Mouse (Mus musculus): ENCODE results near the gene Praf2. TPM values are rescaled to one million over a fixed set of nuclear protein-coding genes. Genes with fewer than 3 reads are reported as not detected.

Praf2 gene
- polyA plus RNA-seq, 1 experiment from 2014 or later = 85.5 TPM

DNA sequence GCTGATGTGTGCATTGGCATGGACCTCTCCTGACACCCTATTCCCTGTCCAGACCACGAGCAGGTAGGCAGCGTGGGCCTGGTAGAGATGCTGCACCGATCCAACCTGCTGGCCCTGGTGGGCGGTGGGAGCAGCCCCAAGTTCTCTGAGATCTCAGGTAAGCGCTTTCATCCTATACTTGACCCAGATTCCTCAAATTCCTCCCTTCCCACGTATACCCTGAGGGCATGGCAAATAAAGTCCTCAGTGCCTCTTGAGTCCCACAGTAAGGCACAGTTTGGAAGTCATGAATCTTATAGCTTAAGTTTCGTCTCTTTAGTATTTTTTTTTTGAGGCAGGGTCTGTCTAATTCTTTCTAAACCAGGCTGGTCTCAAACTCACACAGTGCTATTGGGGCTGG lies 4.1 kb upstream of the Praf2 start:
- Histone ChIP-seq H3K9ac (ENCODE audit: low read depth, low read length) (no peak overlapping the region), H3K4me1 (ENCODE audit: control insufficient read depth, insufficient read depth, low read length) (no peaks in the 10 kb centered on the region), H3K27ac (replicated peaks; ENCODE audit: low read depth, low read length) (no peak overlapping the region), H3K4me2 (ENCODE audit: low read depth, low read length) (no peak overlapping the region), H3K27me3 (replicated peaks; ENCODE audit: control insufficient read depth, insufficient read depth, low read length) (no peaks in the 10 kb centered on the region), H3K9me3 (ENCODE audit: control insufficient read depth, low read length) (no peaks in the 10 kb centered on the region), H3K36me3 (ENCODE audit: control insufficient read depth, insufficient read depth, low read length) (0 out of 2 replicates have a peak, but pooled peaks cover 10% of the 10 kb centered on the region), H3K4me3 (ENCODE audit: low read depth, low read length) (no peak overlapping the region)
- 77% methylated on average over 6 of the region's 7 CpGs for WGBS
- DNase-seq (ENCODE audit: low spot score) (no peak), ATAC-seq (ENCODE audit: low read depth) (no peak)

GRCm38 (mm10) chrX:7725841-7726240 lies 2.4 kb upstream of the Praf2 start:
- H3K27me3 ChIP-seq (replicated peaks; ENCODE audit: control insufficient read depth, insufficient read depth, low read length) = no peaks in the 10 kb centered on the region
- WGBS = 80% methylated on average over 6 of the region's 12 CpGs
- H3K4me3 ChIP-seq (ENCODE audit: low read depth, low read length) = no peak overlapping the region
- 0 out of 2 replicates have a peak, but pooled peaks cover 10% of the 10 kb centered on the region for H3K36me3 ChIP-seq (ENCODE audit: control insufficient read depth, insufficient read depth, low read length)
- no peaks in the 10 kb centered on the region for H3K9me3 ChIP-seq (ENCODE audit: control insufficient read depth, low read length)
- no peak overlapping the region for H3K27ac ChIP-seq (replicated peaks; ENCODE audit: low read depth, low read length)
- ATAC-seq (ENCODE audit: low read depth) (no peak), DNase-seq (ENCODE audit: low spot score) (no peak)
- no peaks in the 10 kb centered on the region for H3K4me1 ChIP-seq (ENCODE audit: control insufficient read depth, insufficient read depth, low read length)
- H3K4me2 ChIP-seq (ENCODE audit: low read depth, low read length) = no peak overlapping the region
- H3K9ac ChIP-seq (ENCODE audit: low read depth, low read length) = no peak overlapping the region

DNA sequence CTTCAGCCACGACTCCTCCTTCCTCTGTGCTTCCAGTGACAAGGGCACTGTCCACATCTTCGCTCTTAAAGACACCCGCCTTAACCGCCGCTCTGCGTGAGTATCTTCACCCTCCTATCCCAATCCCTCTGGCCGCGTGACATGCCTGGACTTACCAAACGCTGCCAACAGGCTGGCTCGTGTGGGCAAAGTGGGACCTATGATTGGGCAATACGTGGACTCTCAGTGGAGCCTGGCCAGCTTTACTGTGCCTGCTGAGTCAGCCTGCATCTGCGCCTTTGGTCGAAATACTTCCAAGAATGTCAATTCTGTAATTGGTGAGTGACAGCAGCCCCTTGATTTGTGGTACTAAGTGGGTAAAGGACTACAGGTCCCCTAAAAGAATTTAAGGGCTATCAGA lies 1.1 kb upstream of the Praf2 start:
- DNase-seq (ENCODE audit: low spot score) = no peak
- 91% methylated on average over 13 of the region's 13 CpGs for WGBS
- H3K4me2 ChIP-seq (ENCODE audit: low read depth, low read length) = no peak overlapping the region
- H3K4me1 ChIP-seq (ENCODE audit: control insufficient read depth, insufficient read depth, low read length) = no peaks in the 10 kb centered on the region
- no peaks in the 10 kb centered on the region for H3K27me3 ChIP-seq (replicated peaks; ENCODE audit: control insufficient read depth, insufficient read depth, low read length)
- no peaks in the 10 kb centered on the region for H3K9me3 ChIP-seq (ENCODE audit: control insufficient read depth, low read length)
- no peak overlapping the region for H3K4me3 ChIP-seq (ENCODE audit: low read depth, low read length)
- ATAC-seq (ENCODE audit: low read depth) = no peak
- no peak overlapping the region for H3K27ac ChIP-seq (replicated peaks; ENCODE audit: low read depth, low read length)
- H3K9ac ChIP-seq (ENCODE audit: low read depth, low read length) = no peak overlapping the region
- 0 out of 2 replicates have a peak, but pooled peaks cover 10% of the 10 kb centered on the region for H3K36me3 ChIP-seq (ENCODE audit: control insufficient read depth, insufficient read depth, low read length)

- 50% methylated on average over 4 of the region's 4 CpGs for WGBS
- Histone ChIP-seq H3K4me3 (ENCODE audit: low read depth, low read length) (peak overlapping the region; percentile 48), H3K9me3 (ENCODE audit: control insufficient read depth, low read length) (no peaks in the 10 kb centered on the region), H3K36me3 (ENCODE audit: control insufficient read depth, insufficient read depth, low read length) (0 out of 2 replicates have a peak, but pooled peaks cover 10% of the 10 kb centered on the region), H3K27ac (replicated peaks; ENCODE audit: low read depth, low read length) (no peak overlapping the region), H3K27me3 (replicated peaks; ENCODE audit: control insufficient read depth, insufficient read depth, low read length) (no peaks in the 10 kb centered on the region), H3K9ac (ENCODE audit: low read depth, low read length) (peak overlapping the region; percentile 60), H3K4me2 (ENCODE audit: low read depth, low read length) (peak overlapping the region; percentile 57), H3K4me1 (ENCODE audit: control insufficient read depth, insufficient read depth, low read length) (no peaks in the 10 kb centered on the region)
- ATAC-seq (ENCODE audit: low read depth) = peak; percentile 14
- DNase-seq (ENCODE audit: low spot score) = no peak
Measured at GRCm38 (mm10) chrX:7728922-7729265, 655 bp downstream of the Praf2 start.

GRCm38 (mm10) chrX:7733571-7734156 lies 5.4 kb downstream of the Praf2 start:
- DNase-seq (ENCODE audit: low spot score) (peak; percentile 39), ATAC-seq (ENCODE audit: low read depth) (no peak)
- WGBS = 31% methylated on average over 21 of the region's 26 CpGs
- Histone ChIP-seq H3K9ac (ENCODE audit: low read depth, low read length) (no peak overlapping the region), H3K36me3 (ENCODE audit: control insufficient read depth, insufficient read depth, low read length) (no peaks in the 10 kb centered on the region), H3K4me1 (ENCODE audit: control insufficient read depth, insufficient read depth, low read length) (no peaks in the 10 kb centered on the region), H3K4me2 (ENCODE audit: low read depth, low read length) (no peak overlapping the region), H3K27ac (replicated peaks; ENCODE audit: low read depth, low read length) (no peak overlapping the region), H3K9me3 (ENCODE audit: control insufficient read depth, low read length) (no peaks in the 10 kb centered on the region), H3K27me3 (replicated peaks; ENCODE audit: control insufficient read depth, insufficient read depth, low read length) (no peaks in the 10 kb centered on the region), H3K4me3 (ENCODE audit: low read depth, low read length) (no peak overlapping the region)

- H3K36me3 ChIP-seq (ENCODE audit: control insufficient read depth, insufficient read depth, low read length) = no peaks in the 10 kb centered on the region
- 0 out of 2 replicates have a peak overlapping the region, but pooled peaks have one; percentile 15 for H3K27ac ChIP-seq (replicated peaks; ENCODE audit: low read depth, low read length)
- no peaks in the 10 kb centered on the region for H3K9me3 ChIP-seq (ENCODE audit: control insufficient read depth, low read length)
- H3K27me3 ChIP-seq (replicated peaks; ENCODE audit: control insufficient read depth, insufficient read depth, low read length) = no peaks in the 10 kb centered on the region
- no peak overlapping the region for H3K9ac ChIP-seq (ENCODE audit: low read depth, low read length)
- no peaks in the 10 kb centered on the region for H3K4me1 ChIP-seq (ENCODE audit: control insufficient read depth, insufficient read depth, low read length)
- DNase-seq (ENCODE audit: low spot score) = peak; percentile 64
- 69% methylated on average over 12 of the region's 14 CpGs for WGBS
- ATAC-seq (ENCODE audit: low read depth) = peak; percentile 69; the same call in 1 of the 2 replicates
- no peak overlapping the region for H3K4me3 ChIP-seq (ENCODE audit: low read depth, low read length)
- peak overlapping the region; percentile 7; the same call in 1 of the 2 replicates for H3K4me2 ChIP-seq (ENCODE audit: low read depth, low read length)
Measured at GRCm38 (mm10) chrX:7739336-7740081, 11.3 kb downstream of the Praf2 start.

- Histone ChIP-seq H3K4me3 (ENCODE audit: low read depth, low read length) (no peak overlapping the region), H3K27me3 (replicated peaks; ENCODE audit: control insufficient read depth, insufficient read depth, low read length) (no peaks in the 10 kb centered on the region), H3K36me3 (ENCODE audit: control insufficient read depth, insufficient read depth, low read length) (no peaks in the 10 kb centered on the region), H3K4me2 (ENCODE audit: low read depth, low read length) (peak overlapping the region; percentile 7; the same call in 1 of the 2 replicates), H3K9ac (ENCODE audit: low read depth, low read length) (no peak overlapping the region), H3K9me3 (ENCODE audit: control insufficient read depth, low read length) (no peaks in the 10 kb centered on the region), H3K27ac (replicated peaks; ENCODE audit: low read depth, low read length) (no peak overlapping the region), H3K4me1 (ENCODE audit: control insufficient read depth, insufficient read depth, low read length) (no peaks in the 10 kb centered on the region)
- 41% methylated on average over 10 of the region's 10 CpGs for WGBS
- ATAC-seq (ENCODE audit: low read depth) = peak; percentile 62
- DNase-seq (ENCODE audit: low spot score) = peak; percentile 47
Measured at GRCm38 (mm10) chrX:7740082-7740819, 12.0 kb downstream of the Praf2 start.

- Histone ChIP-seq H3K9me3 (ENCODE audit: control insufficient read depth, low read length) (no peaks in the 10 kb centered on the region), H3K36me3 (ENCODE audit: control insufficient read depth, insufficient read depth, low read length) (no peaks in the 10 kb centered on the region), H3K27ac (replicated peaks; ENCODE audit: low read depth, low read length) (no peak overlapping the region), H3K4me2 (ENCODE audit: low read depth, low read length) (no peak overlapping the region; the same call in 1 of the 2 replicates), H3K9ac (ENCODE audit: low read depth, low read length) (no peak overlapping the region), H3K4me1 (ENCODE audit: control insufficient read depth, insufficient read depth, low read length) (no peaks in the 10 kb centered on the region), H3K27me3 (replicated peaks; ENCODE audit: control insufficient read depth, insufficient read depth, low read length) (no peaks in the 10 kb centered on the region), H3K4me3 (ENCODE audit: low read depth, low read length) (no peak overlapping the region)
- DNase-seq (ENCODE audit: low spot score) (no peak), ATAC-seq (ENCODE audit: low read depth) (no peak)
- WGBS = 61% methylated on average over 5 of the region's 5 CpGs
Measured at GRCm38 (mm10) chrX:7741103-7741502, 12.9 kb downstream of the Praf2 start.

Data from embryonic facial prominence, embryonic 14.5 days (tissue).